Mouse (Mus musculus) olfactory bulb, adult 2 months (tissue): ENCODE data around the gene Rab11b. TPM values are rescaled to one million over a fixed set of nuclear protein-coding genes. Genes with fewer than 3 reads are reported as not detected.

Source experiments
- H3K27ac ChIP-seq: fragments of 200-500 bp; 2 replicates; pipeline ENCODE4 v1.5.1; 2012; ENCODE audit warnings: low read depth, low read length; ENCODE audit not compliant: insufficient read depth
- H3K4me1 ChIP-seq: fragments of 200-500 bp; 2 replicates; pipeline ENCODE4 v1.6.1; 2012; ENCODE audit warnings: low read length; ENCODE audit not compliant: control insufficient read depth, insufficient read depth
- H3K4me3 ChIP-seq: fragments of 200-500 bp; 2 replicates; pipeline ENCODE4 v1.5.1; 2012; ENCODE audit warnings: mild to moderate bottlenecking, low read depth, low read length, moderate library complexity; ENCODE audit not compliant: insufficient read depth
- CTCF ChIP-seq: fragments of 200-500 bp; IDR thresholded peaks from 2 replicates; pipeline ENCODE4 v1.5.1; 2012; ENCODE audit warnings: low read depth, mild to moderate bottlenecking, low read length, moderate library complexity; ENCODE audit not compliant: insufficient read depth
- POLR2A ChIP-seq: fragments of 200-500 bp; IDR thresholded peaks from 2 replicates; pipeline ENCODE4 v1.6.1; 2012; ENCODE audit warnings: mild to moderate bottlenecking, low read depth, low read length, moderate library complexity; ENCODE audit not compliant: insufficient read depth
- WGBS: fragments of 180-500 bp; shearing (Covaris S2); methylation state at CpG from one replicate; pipeline ENCODE4 v1.1.7; 2018; 5-methylcytosine and 5-hydroxymethylcytosine counted together
- polyA plus RNA-seq: library from polyadenylated mRNA; stranded (reverse); fragments of >200 nt; gene quantifications from 2 replicates; pipeline ENCODE4 v1.2.4, GENCODE M21; 2012; ENCODE audit warnings: low replicate concordance; ENCODE audit not compliant: missing spikeins, insufficient read depth, insufficient read length

The Rab11b gene
- polyA plus RNA-seq, 1 experiment, result not detected

DNA sequence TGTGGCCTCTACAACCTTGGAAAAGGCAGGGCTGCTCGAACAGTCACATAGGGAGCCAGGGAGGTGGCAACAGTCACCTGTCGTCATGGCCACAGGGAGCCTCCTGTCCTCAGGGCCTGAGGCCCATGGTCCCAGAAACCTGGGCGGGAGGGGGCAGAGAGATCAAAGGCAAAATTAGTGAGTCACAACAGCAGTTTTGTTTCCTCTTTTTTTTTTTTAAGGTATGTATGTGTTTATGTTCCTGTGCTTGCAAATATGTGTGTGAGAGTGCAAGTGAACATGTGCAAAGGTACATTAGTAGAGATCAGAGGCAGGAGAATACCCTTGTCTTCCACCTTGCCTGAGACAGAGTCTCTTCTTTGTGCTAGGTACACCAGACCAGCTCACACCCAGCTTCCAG, 50.5 kb downstream of the Rab11b start:
- TF ChIP-seq CTCF (no peak), POLR2A (no peak)
- 88% methylated on average over 3 of the region's 3 CpGs for WGBS

DNA sequence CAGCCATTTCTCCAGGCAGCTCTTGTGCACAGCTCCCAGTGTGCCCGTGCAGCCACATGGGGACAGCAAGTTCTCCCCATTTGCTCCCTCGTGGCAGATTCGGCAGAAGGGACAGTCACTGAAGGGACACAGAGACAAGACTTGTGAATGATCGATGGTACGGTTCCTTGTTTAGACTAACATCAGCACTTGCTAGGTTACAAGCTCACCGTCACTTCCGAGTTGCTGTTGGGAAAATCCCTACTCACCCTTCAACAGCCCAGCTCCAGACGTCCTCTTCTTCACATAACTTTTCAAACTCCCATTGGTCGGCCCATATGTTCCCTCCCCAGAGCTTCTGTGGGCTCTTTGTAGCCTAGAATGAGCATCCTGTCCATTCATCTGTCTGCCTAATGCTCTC, 57.2 kb downstream of the Rab11b start:
- no peak overlapping the region for H3K4me3 ChIP-seq
- H3K27ac ChIP-seq, result no peak overlapping the region
- no peaks in the 10 kb centered on the region for H3K4me1 ChIP-seq
- TF ChIP-seq POLR2A (no peak), CTCF (no peak)
- 90% methylated on average over 9 of the region's 9 CpGs for WGBS

More for the DNA sequence above, 50.5 kb downstream of the Rab11b start:
- Histone ChIP-seq H3K4me1 (no peaks in the 10 kb centered on the region), H3K27ac (no peak overlapping the region), H3K4me3 (no peak overlapping the region)

DNA sequence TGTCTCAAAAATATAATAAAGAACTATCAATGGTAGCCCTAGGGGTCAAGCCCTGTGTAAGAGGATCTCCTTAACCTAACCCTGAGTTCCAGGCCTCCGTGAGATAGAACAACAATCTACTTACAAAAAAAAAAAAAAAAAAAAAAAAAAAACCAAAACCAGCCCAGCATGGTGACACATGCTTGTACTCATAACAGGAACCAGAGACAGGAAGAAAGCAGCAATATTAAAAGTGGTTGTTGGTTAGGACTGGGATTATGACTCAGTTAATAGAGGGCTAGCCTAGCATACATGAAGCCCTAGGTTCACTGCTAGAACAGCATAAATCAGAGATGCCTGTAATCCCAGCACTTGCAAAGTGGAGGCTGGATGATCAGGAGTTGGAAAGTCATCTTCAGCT, 58.2 kb downstream of the Rab11b start:
- 91% methylated on average over 1 of the region's 1 CpGs for WGBS
- TF ChIP-seq POLR2A (no peak), CTCF (no peak)
- Histone ChIP-seq H3K4me1 (no peaks in the 10 kb centered on the region), H3K27ac (no peak overlapping the region), H3K4me3 (no peak overlapping the region)

GRCm38 (mm10) chr17:33695471-33695870, 64.9 kb downstream of the Rab11b start:
- TF ChIP-seq POLR2A (no peak), CTCF (no peak)

More at GRCm38 (mm10) chr17:33695471-33695870, 64.9 kb downstream of the Rab11b start:
- Histone ChIP-seq H3K4me3 (no peak overlapping the region), H3K27ac (no peak overlapping the region), H3K4me1 (no peaks in the 10 kb centered on the region)
- 88% methylated on average over 1 of the region's 1 CpGs for WGBS

Other genes with a start within 250 kb of the Rab11b start
- not detected in 2 replicates for gene Adamts10, start 236.3 kb downstream of the Rab11b start, polyA plus RNA-seq
- not detected in 2 replicates for gene Myo1f, start 204.8 kb downstream of the Rab11b start, polyA plus RNA-seq
- not detected in 2 replicates for gene Zfp414, start 131.4 kb downstream of the Rab11b start, polyA plus RNA-seq
- not detected in 2 replicates for gene Pram1, start 122.5 kb downstream of the Rab11b start, polyA plus RNA-seq
- gene Hnrnpm, start 73.7 kb downstream of the Rab11b start, polyA plus RNA-seq, result 317 TPM in 1 of 2 replicates, not detected in the other
- not detected in 2 replicates for gene March2, start 41.9 kb downstream of the Rab11b start, polyA plus RNA-seq
- not detected in 2 replicates for gene Angptl4, start 21.3 kb upstream of the Rab11b start, polyA plus RNA-seq
- gene Kank3, start 50.0 kb upstream of the Rab11b start, polyA plus RNA-seq, result not detected in 2 replicates
- not detected in 2 replicates for gene Rps28, start 64.0 kb upstream of the Rab11b start, polyA plus RNA-seq
- gene Ndufa7, start 64.0 kb upstream of the Rab11b start, polyA plus RNA-seq, result 751 TPM in 1 of 2 replicates, not detected in the other
- not detected in 2 replicates for gene Cd320, start 82.6 kb upstream of the Rab11b start, polyA plus RNA-seq
- not detected in 2 replicates for gene Gm7029, start 113.3 kb upstream of the Rab11b start, polyA plus RNA-seq
- not detected in 2 replicates for gene Kifc1, start 130.1 kb upstream of the Rab11b start, polyA plus RNA-seq
- not detected in 2 replicates for gene Platr17, start 144.6 kb upstream of the Rab11b start, polyA plus RNA-seq
- gene Daxx, start 148.9 kb upstream of the Rab11b start, polyA plus RNA-seq, result not detected in 2 replicates
- gene Tapbp, start 155.4 kb upstream of the Rab11b start, polyA plus RNA-seq, result 118 TPM in 1 of 2 replicates, not detected in the other
- not detected in 2 replicates for gene Zbtb22, start 155.4 kb upstream of the Rab11b start, polyA plus RNA-seq
- gene Rgl2, start 169.0 kb upstream of the Rab11b start, polyA plus RNA-seq, result 671 TPM in 1 of 2 replicates, not detected in the other
- not detected in 2 replicates for gene Pfdn6, start 179.8 kb upstream of the Rab11b start, polyA plus RNA-seq
- not detected in 2 replicates for gene Wdr46, start 180.1 kb upstream of the Rab11b start, polyA plus RNA-seq
- not detected in 2 replicates for gene B3galt4, start 191.0 kb upstream of the Rab11b start, polyA plus RNA-seq
- gene Vps52, start 195.3 kb upstream of the Rab11b start, polyA plus RNA-seq, result not detected in 2 replicates
- gene Rps18, start 195.5 kb upstream of the Rab11b start, polyA plus RNA-seq, result 1,298 TPM in 1 of 2 replicates, not detected in the other
- not detected in 2 replicates for gene H2-K1, start 239.8 kb upstream of the Rab11b start, polyA plus RNA-seq